In the genomic region with DNA sequence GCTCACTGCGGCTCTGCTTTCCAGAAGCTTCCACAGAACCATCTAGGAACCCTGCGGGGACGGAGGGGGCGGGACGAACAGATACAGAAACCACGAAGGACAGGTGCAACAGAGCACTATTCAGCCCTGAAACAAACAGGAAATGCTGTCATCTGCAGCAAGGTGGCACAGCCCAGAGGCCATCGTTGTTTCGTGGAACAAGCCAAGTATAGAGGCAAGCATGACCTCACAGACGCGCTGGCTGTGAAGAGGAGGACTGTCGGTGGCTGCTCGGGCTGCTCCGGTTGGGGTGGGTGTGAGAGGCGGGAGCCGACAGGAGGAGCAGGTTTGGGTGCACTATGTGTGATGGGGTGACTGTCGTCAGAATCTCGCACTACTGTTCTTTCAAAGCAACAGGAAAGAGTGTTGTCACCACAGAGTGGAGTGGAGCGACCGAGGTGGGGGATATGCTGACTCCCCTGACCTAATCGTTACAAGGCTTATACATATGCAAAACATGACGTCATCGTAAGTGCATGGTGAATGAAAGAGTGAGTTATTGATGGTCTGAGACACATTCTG, we compare ENCODE assay signal across 7 mouse cellular contexts. TPM values are rescaled to one million over a fixed set of nuclear protein-coding genes. Genes with fewer than 3 reads are reported as not detected.
DNase-seq lines count a peak whose midpoint lies in the region; ATAC-seq lines count a peak whose summit lies in the region.

No protein-coding gene starts in this region.

- H3K27ac ChIP-seq in forebrain, embryonic 14.5 days (ENCODE audit: low read depth, low read length): no peak overlapping the region
- no peak overlapping the region for H3K27ac ChIP-seq in liver, embryonic 15.5 days (replicated peaks)

- H3K27me3 ChIP-seq in forebrain, embryonic 14.5 days (replicated peaks; ENCODE audit: control insufficient read depth, insufficient read depth, low read length): no peaks in the 10 kb centered on the region
- H3K27me3 ChIP-seq in liver, embryonic 15.5 days: peaks cover 50% of the 10 kb centered on the region

- intact Hi-C loops in left cerebral cortex, postnatal 4 days (cut with DNase I): no loop called here

- WGBS in forebrain, embryonic 14.5 days: 22% methylated on average over 22 of the region's 22 CpGs
- WGBS in liver, embryonic 15.5 days (ENCODE audit: insufficient replicate concordance): 14% methylated on average over 22 of the region's 22 CpGs

- peak; percentile 16 for DNase-seq in right cerebral cortex, postnatal 14 days
- no peak for DNase-seq in right cerebral cortex, postnatal 36 days (ENCODE audit: low spot score in 2 of 2)
- peak; percentile 41 for DNase-seq in forebrain, embryonic 14.5 days (ENCODE audit: low spot score)
- DNase-seq in thymus, postnatal 14 days: peak; percentile 74
- no peak for DNase-seq in urinary bladder, postnatal 14 days (ENCODE audit: low spot score)
- DNase-seq in left cerebral cortex, postnatal 4 days: no peak

- 0 out of 2 replicates have a peak, but pooled peaks have one; percentile 4 for ATAC-seq in forebrain, embryonic 14.5 days
- no peak for ATAC-seq in liver, embryonic 15.5 days (ENCODE audit: insufficient read depth)

- no peaks in the 10 kb centered on the region for H3K36me3 ChIP-seq in forebrain, embryonic 14.5 days (ENCODE audit: control insufficient read depth, insufficient read depth, low read length)
- no peaks in the 10 kb centered on the region for H3K36me3 ChIP-seq in liver, embryonic 15.5 days (replicated peaks)

- peak overlapping the region; percentile 32; the same call in 1 of the 2 replicates for H3K9ac ChIP-seq in forebrain, embryonic 14.5 days (ENCODE audit: low read length)
- no peak overlapping the region for H3K9ac ChIP-seq in liver, embryonic 15.5 days

- H3K4me2 ChIP-seq in forebrain, embryonic 14.5 days (ENCODE audit: low read length): peak overlapping the region; percentile 35
- peak overlapping the region; percentile 32; the same call in 1 of the 2 replicates for H3K4me2 ChIP-seq in liver, embryonic 15.5 days

- no peaks in the 10 kb centered on the region for H3K9me3 ChIP-seq in forebrain, embryonic 14.5 days (replicated peaks; ENCODE audit: control insufficient read depth, low read length)
- H3K9me3 ChIP-seq in liver, embryonic 15.5 days (replicated peaks): no peaks in the 10 kb centered on the region

- H3K4me1 ChIP-seq in forebrain, embryonic 14.5 days (ENCODE audit: control insufficient read depth, insufficient read depth, low read length): peaks cover 8% of the 10 kb centered on the region; the same call in 1 of the 2 replicates
- peaks cover 13% of the 10 kb centered on the region for H3K4me1 ChIP-seq in liver, embryonic 15.5 days (replicated peaks)

- no peak overlapping the region for H3K4me3 ChIP-seq in forebrain, embryonic 14.5 days (ENCODE audit: low read depth, low read length)
- H3K4me3 ChIP-seq in liver, embryonic 15.5 days (replicated peaks): no peak overlapping the region

RNA-seq across cellular contexts. Expression of a gene that starts 4.4 kb away (rescaled TPM):
- 11.8 and 18.4 TPM in 2 replicates for polyA plus RNA-seq in forebrain, embryonic 14.5 days (2014; fragmentation: Nextera tagmentation; extraction: Ambion mirVana)
- polyA plus RNA-seq in liver, embryonic 15.5 days (2015; fragmentation: Nextera tagmentation; extraction: Ambion mirVana): not detected in 2 replicates
- 100 to 1,000 TPM; 304 to 352 TPM for total RNA-seq in left cerebral cortex, postnatal 4 days (2021)

RNA-seq across cellular contexts. Expression of a gene that starts 5.3 kb away (rescaled TPM):
- polyA plus RNA-seq in forebrain, embryonic 14.5 days (2014; fragmentation: Nextera tagmentation; extraction: Ambion mirVana): 4.0 and 5.4 TPM in 2 replicates
- polyA plus RNA-seq in liver, embryonic 15.5 days (2015; fragmentation: Nextera tagmentation; extraction: Ambion mirVana): 0.07 and 0.22 TPM in 2 replicates
- total RNA-seq in left cerebral cortex, postnatal 4 days (2021): 1 to 10 TPM; 4.9 to 5.5 TPM

RNA-seq across cellular contexts. Expression of a gene that starts 35.2 kb away (rescaled TPM):
- 286 TPM in 2 replicates for polyA plus RNA-seq in forebrain, embryonic 14.5 days (2014; fragmentation: Nextera tagmentation; extraction: Ambion mirVana)
- 30.4 and 30.9 TPM in 2 replicates for polyA plus RNA-seq in liver, embryonic 15.5 days (2015; fragmentation: Nextera tagmentation; extraction: Ambion mirVana)
- 100 to 1,000 TPM; 249 TPM for total RNA-seq in left cerebral cortex, postnatal 4 days (2021)

RNA-seq across cellular contexts. Expression of a gene that starts 45.4 kb away (rescaled TPM):
- polyA plus RNA-seq in forebrain, embryonic 14.5 days (2014; fragmentation: Nextera tagmentation; extraction: Ambion mirVana): 0.41 and 0.78 TPM in 2 replicates
- 0.06 and 0.12 TPM in 2 replicates for polyA plus RNA-seq in liver, embryonic 15.5 days (2015; fragmentation: Nextera tagmentation; extraction: Ambion mirVana)
- total RNA-seq in left cerebral cortex, postnatal 4 days (2021): 1 to 10 TPM; 1.6 to 2.1 TPM

RNA-seq across cellular contexts. Expression of a gene that starts 51.6 kb away (rescaled TPM):
- 45.2 and 46.7 TPM in 2 replicates for polyA plus RNA-seq in forebrain, embryonic 14.5 days (2014; fragmentation: Nextera tagmentation; extraction: Ambion mirVana)
- 24.7 and 25.3 TPM in 2 replicates for polyA plus RNA-seq in liver, embryonic 15.5 days (2015; fragmentation: Nextera tagmentation; extraction: Ambion mirVana)
- total RNA-seq in left cerebral cortex, postnatal 4 days (2021): 10 to 100 TPM; 31.8 to 35.5 TPM

Comparison
In these comparisons a context has a peak if more than half of its experiments do, and no peak if none do; other contexts are left out.
1. DNase-seq: peak in right cerebral cortex, postnatal 14 days (single experiment), forebrain, embryonic 14.5 days (single experiment) and thymus, postnatal 14 days (single experiment); none in right cerebral cortex, postnatal 36 days (0 of 2), urinary bladder, postnatal 14 days (single experiment) and left cerebral cortex, postnatal 4 days (single experiment).
2. RNA of a gene that starts 4.4 kb away (polyA plus RNA-seq): 11.8 to 18.4 TPM in forebrain, embryonic 14.5 days; not detected in liver, embryonic 15.5 days; every median in the first group is over 10 times any median in the second.